Mouse (Mus musculus) heart, embryonic 12.5 days (tissue): ENCODE measurements around the gene Vmn2r50. TPM values are rescaled to one million over a fixed set of nuclear protein-coding genes. Genes with fewer than 3 reads are reported as not detected.
"Not testable (repeated sequence)": the region's sequence is repeated elsewhere in the genome, so short reads cannot be mapped to it uniquely, and the experiment has no call there.

Experiments used
- ATAC-seq: fragments of 200-750 bp; cut with Nextera tagmentation; 2 replicates; pipeline ENCODE4 v1.8.0; 2017; ENCODE audit warnings: moderate TSS enrichment, moderate library complexity; ENCODE audit not compliant: insufficient number of reproducible peaks, low FRiP score
- H3K27ac ChIP-seq: fragments of 300-500 bp; sonication (generic); 2 replicates; pipeline ENCODE4 v1.5.1; 2016; ENCODE audit warnings: mild to moderate bottlenecking, moderate library complexity; ENCODE audit not compliant: poor library complexity, severe bottlenecking
- H3K27me3 ChIP-seq: fragments of 300-500 bp; sonication (generic); replicated peaks from 2 replicates; pipeline ENCODE4 v1.6.1; 2016; ENCODE audit warnings: mild to moderate bottlenecking, moderate library complexity
- H3K36me3 ChIP-seq: fragments of 300-500 bp; sonication (generic); 2 replicates; pipeline ENCODE4 v1.6.1; 2016; ENCODE audit warnings: mild to moderate bottlenecking, moderate library complexity
- H3K4me1 ChIP-seq: fragments of 300-500 bp; sonication (generic); replicated peaks from 2 replicates; pipeline ENCODE4 v1.6.1; 2016; ENCODE audit warnings: mild to moderate bottlenecking
- H3K4me2 ChIP-seq: fragments of 300-500 bp; sonication (generic); 2 replicates; pipeline ENCODE4 v1.6.1; 2016; ENCODE audit warnings: mild to moderate bottlenecking, moderate library complexity
- H3K4me3 ChIP-seq: fragments of 300-500 bp; sonication (generic); 2 replicates; pipeline ENCODE4 v1.5.1; 2016; ENCODE audit warnings: mild to moderate bottlenecking
- H3K9ac ChIP-seq: fragments of 300-500 bp; sonication (generic); 2 replicates; pipeline ENCODE4 v1.6.1; 2016; ENCODE audit warnings: mild to moderate bottlenecking, moderate library complexity
- H3K9me3 ChIP-seq: fragments of 300-500 bp; sonication (generic); replicated peaks from 2 replicates; pipeline ENCODE4 v1.6.1; 2016; ENCODE audit warnings: mild to moderate bottlenecking, moderate library complexity
- WGBS: fragments of 180-500 bp; shearing (Covaris S2); methylation state at CpG from one replicate; pipeline ENCODE4 v1.1.7; 2016; 5-methylcytosine and 5-hydroxymethylcytosine counted together
- polyA plus RNA-seq: library from polyadenylated mRNA; unstranded; fragments of >200 nt; fragmentation: Nextera tagmentation; extraction: Ambion mirVana; gene quantifications from 2 replicates; pipeline ENCODE4 v1.2.1, GENCODE M21; 2016

Gene Vmn2r50
- polyA plus RNA-seq = not detected in 2 replicates

- not testable (repeated sequence) for H3K4me1 ChIP-seq, H3K36me3 ChIP-seq, ATAC-seq, H3K4me3 ChIP-seq, H3K9me3 ChIP-seq, H3K4me2 ChIP-seq, H3K27ac ChIP-seq, H3K9ac ChIP-seq, H3K27me3 ChIP-seq
These were observed at the start of gene Vmn2r50 for GRCm38 (mm10) chr7:10053196-10053595. Gene Vmn2r50, minus strand, starts transcription at chr7:10053296.

- not testable (repeated sequence) for H3K36me3 ChIP-seq, H3K27ac ChIP-seq, H3K9me3 ChIP-seq, ATAC-seq, H3K4me2 ChIP-seq, H3K27me3 ChIP-seq, H3K9ac ChIP-seq, H3K4me3 ChIP-seq, H3K4me1 ChIP-seq
- 36% methylated on average over 2 of the region's 2 CpGs for WGBS
These were observed 60.9 kb downstream of the Vmn2r50 start, which contains the start of gene Vmn2r49 for GRCm38 (mm10) chr7:9992157-9992556. Gene Vmn2r49, minus strand, starts transcription at chr7:9992257.

Other genes with a start within 250 kb of the Vmn2r50 start
- not detected in 2 replicates for gene Vmn2r47, start 212.0 kb downstream of the Vmn2r50 start, polyA plus RNA-seq
- not detected in 2 replicates for gene Vmn2r48, start 99.7 kb downstream of the Vmn2r50 start, polyA plus RNA-seq
- not detected in 2 replicates for gene Vmn2r49, start 61.0 kb downstream of the Vmn2r50 start, polyA plus RNA-seq
- not detected in 2 replicates for gene Vmn2r51, start 52.4 kb upstream of the Vmn2r50 start, polyA plus RNA-seq
- gene Vmn2r52, start 123.3 kb upstream of the Vmn2r50 start, polyA plus RNA-seq = not detected in 2 replicates
- not detected in 2 replicates for gene Vmn1r66, start 224.7 kb upstream of the Vmn2r50 start, polyA plus RNA-seq